Mouse (Mus musculus) liver, embryonic 11.5 days (tissue): ENCODE measurements around the gene Naa16. TPM values are rescaled to one million over a fixed set of nuclear protein-coding genes. Genes with fewer than 3 reads are reported as not detected.

ENCODE experiments used
- ATAC-seq: fragments of 200-750 bp; cut with Nextera tagmentation; replicated peaks from 2 replicates; pipeline ENCODE4 v1.8.0; 2017; ENCODE audit warnings: moderate number of reproducible peaks, mild to moderate bottlenecking, moderate TSS enrichment, moderate library complexity; ENCODE audit not compliant: low FRiP score
- DNase-seq: peaks from one replicate; pipeline ENCODE4 v3.0.0-alpha.2; 2017; ENCODE audit warnings: low spot score
- H3K27ac ChIP-seq: fragments of 300-500 bp; sonication (generic); 2 replicates; pipeline ENCODE4 v1.5.1; 2014; ENCODE audit warnings: mild to moderate bottlenecking, low read depth, low read length, control low read depth
- H3K27me3 ChIP-seq: fragments of 300-500 bp; sonication (generic); replicated peaks from 2 replicates; pipeline ENCODE4 v1.6.1; 2014; ENCODE audit warnings: low read length, mixed read lengths; ENCODE audit not compliant: control insufficient read depth, insufficient read depth
- H3K36me3 ChIP-seq: fragments of 300-500 bp; sonication (generic); 2 replicates; pipeline ENCODE4 v1.6.1; 2014; ENCODE audit warnings: mild to moderate bottlenecking, low read length, moderate library complexity, mixed read lengths; ENCODE audit not compliant: control insufficient read depth, insufficient read depth
- H3K4me1 ChIP-seq: fragments of 300-500 bp; sonication (generic); replicated peaks from 2 replicates; pipeline ENCODE4 v1.6.1; 2014; ENCODE audit warnings: low read length, mixed read lengths; ENCODE audit not compliant: control insufficient read depth, insufficient read depth
- H3K4me2 ChIP-seq: fragments of 300-500 bp; sonication (generic); 2 replicates; pipeline ENCODE4 v1.6.1; 2014; ENCODE audit warnings: mild to moderate bottlenecking, control low read depth, moderate library complexity
- H3K4me3 ChIP-seq: fragments of 300-500 bp; sonication (generic); 2 replicates; pipeline ENCODE4 v1.5.1; 2014; ENCODE audit warnings: low read depth, low read length, control low read depth
- H3K9ac ChIP-seq: fragments of 300-500 bp; sonication (generic); 2 replicates; pipeline ENCODE4 v1.6.1; 2014; ENCODE audit warnings: low read depth, low read length, control low read depth
- H3K9me3 ChIP-seq: fragments of 300-500 bp; sonication (generic); 2 replicates; pipeline ENCODE4 v1.6.1; 2016; ENCODE audit warnings: low read length, inconsistent platforms, mixed read lengths; ENCODE audit not compliant: control insufficient read depth
- WGBS: fragments of 180-500 bp; shearing (Covaris S2); extraction: QIAGEN DNeasy Blood & Tissue Kit; methylation state at CpG from one replicate; pipeline ENCODE4 v1.1.7; 2014; 5-methylcytosine and 5-hydroxymethylcytosine counted together
- polyA plus RNA-seq: library from polyadenylated mRNA; unstranded; fragments of >200 nt; fragmentation: Nextera tagmentation; extraction: Ambion mirVana; gene quantifications from 2 replicates; pipeline ENCODE4 v1.2.1, GENCODE M21; 2014

Naa16 gene
- polyA plus RNA-seq, 1 experiment from 2014 or later, result 59.8 TPM

DNA sequence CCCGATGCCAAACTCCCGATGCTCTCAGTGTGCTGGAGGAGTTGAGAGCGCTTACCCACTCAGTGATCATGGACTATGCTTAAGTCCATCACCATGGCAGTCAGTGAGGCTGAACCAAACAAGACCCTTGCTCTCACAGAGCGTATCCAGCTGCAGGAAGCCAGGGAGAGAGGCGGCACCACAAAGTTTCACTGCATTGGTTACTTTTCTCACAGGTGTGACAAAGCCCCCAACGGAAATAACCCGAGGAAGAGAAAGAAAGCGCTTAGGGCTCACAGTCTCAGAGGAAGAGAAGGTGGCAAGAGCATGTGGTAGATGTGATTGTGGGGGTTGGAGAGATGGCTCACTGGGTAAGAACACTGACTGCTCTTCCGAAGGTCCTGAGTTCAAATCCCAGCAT lies 110.1 kb downstream of the Naa16 start:
- peaks cover 14% of the 10 kb centered on the region for H3K4me1 ChIP-seq
- WGBS, result 89% methylated on average over 9 of the region's 9 CpGs
- H3K4me3 ChIP-seq, result no peak overlapping the region
- DNase-seq, result no peak
- H3K36me3 ChIP-seq, result no peaks in the 10 kb centered on the region
- no peak overlapping the region for H3K27ac ChIP-seq
- no peak overlapping the region for H3K9ac ChIP-seq
- H3K9me3 ChIP-seq, result no peaks in the 10 kb centered on the region
- H3K4me2 ChIP-seq, result no peak overlapping the region
- ATAC-seq, result no peak
- H3K27me3 ChIP-seq, result no peaks in the 10 kb centered on the region

DNA sequence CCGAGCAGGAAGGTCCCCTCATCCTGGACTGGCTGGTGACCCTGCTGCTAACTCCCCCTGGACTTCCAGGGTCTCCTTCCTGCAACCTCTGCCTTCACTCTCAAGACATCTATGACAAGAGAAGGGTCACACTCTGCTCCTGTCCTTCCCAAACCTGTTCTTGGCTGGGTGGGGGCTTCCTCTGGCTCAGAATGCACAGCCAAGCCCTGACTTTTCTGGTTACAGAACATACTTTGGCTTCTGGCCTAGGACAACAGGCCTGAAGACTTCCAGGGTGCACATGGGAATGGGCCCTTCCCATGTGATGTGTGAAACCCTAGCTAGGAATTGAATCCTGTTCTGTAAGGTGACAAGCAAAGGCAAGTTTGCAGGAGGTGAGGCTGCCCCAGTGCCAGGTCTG lies 111.1 kb downstream of the Naa16 start:
- Histone ChIP-seq H3K27ac (no peak overlapping the region), H3K4me3 (no peak overlapping the region), H3K9ac (no peak overlapping the region), H3K9me3 (no peaks in the 10 kb centered on the region), H3K4me1 (peaks cover 14% of the 10 kb centered on the region), H3K36me3 (no peaks in the 10 kb centered on the region), H3K4me2 (no peak overlapping the region), H3K27me3 (no peaks in the 10 kb centered on the region)
- DNase-seq (no peak), ATAC-seq (no peak)
- 77% methylated on average over 1 of the region's 1 CpGs for WGBS

DNA sequence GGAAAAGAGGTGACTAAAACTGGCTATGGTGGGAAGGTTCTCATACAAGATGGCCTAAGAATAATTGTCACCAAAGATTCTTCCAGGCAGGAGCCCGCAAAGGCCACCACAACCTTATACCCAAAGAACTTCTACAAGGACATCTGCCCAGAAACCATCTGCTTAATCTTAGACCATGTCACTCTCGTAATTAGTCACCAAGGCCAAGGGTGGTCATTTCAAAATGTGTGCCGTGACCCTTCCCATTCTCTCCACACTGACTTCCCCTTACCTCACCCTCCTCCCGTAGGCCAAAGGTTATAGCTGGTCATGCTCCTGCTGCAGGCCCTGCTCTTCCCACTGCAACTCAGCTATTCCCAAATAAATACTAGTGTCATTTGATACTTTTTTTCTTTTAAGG lies 111.7 kb downstream of the Naa16 start:
- Histone ChIP-seq H3K9me3 (no peaks in the 10 kb centered on the region), H3K36me3 (no peaks in the 10 kb centered on the region), H3K27ac (no peak overlapping the region), H3K27me3 (no peaks in the 10 kb centered on the region), H3K4me2 (no peak overlapping the region), H3K9ac (no peak overlapping the region), H3K4me3 (no peak overlapping the region), H3K4me1 (peaks cover 14% of the 10 kb centered on the region)
- ATAC-seq (no peak), DNase-seq (no peak)
- WGBS, result 71% methylated on average over 4 of the region's 4 CpGs

DNA sequence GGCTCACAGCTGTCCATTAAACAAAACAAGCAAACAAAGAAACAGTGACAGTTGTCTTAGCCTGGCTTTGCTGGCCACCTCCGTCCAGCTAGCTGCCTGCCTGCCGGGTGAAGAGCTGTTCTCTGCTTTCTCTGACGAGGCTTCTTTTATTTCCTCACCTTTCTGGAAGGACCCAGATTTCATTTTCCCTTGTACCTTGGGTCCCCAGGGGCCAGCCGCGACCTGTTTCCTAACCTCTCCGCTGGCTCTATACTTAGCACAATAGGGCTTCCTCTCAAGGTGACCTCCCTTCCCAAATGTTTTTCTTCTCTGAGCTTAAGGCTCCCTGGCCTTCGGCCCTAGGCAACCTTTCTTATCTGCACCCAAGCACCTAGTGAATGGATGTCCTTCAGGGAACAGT lies 112.7 kb downstream of the Naa16 start:
- DNase-seq, result no peak
- Histone ChIP-seq H3K4me2 (no peak overlapping the region), H3K4me3 (no peak overlapping the region), H3K9me3 (no peaks in the 10 kb centered on the region), H3K36me3 (no peaks in the 10 kb centered on the region), H3K27ac (no peak overlapping the region), H3K27me3 (no peaks in the 10 kb centered on the region), H3K4me1 (peaks cover 14% of the 10 kb centered on the region), H3K9ac (no peak overlapping the region)
- ATAC-seq, result no peak
- 58% methylated on average over 7 of the region's 7 CpGs for WGBS

DNA sequence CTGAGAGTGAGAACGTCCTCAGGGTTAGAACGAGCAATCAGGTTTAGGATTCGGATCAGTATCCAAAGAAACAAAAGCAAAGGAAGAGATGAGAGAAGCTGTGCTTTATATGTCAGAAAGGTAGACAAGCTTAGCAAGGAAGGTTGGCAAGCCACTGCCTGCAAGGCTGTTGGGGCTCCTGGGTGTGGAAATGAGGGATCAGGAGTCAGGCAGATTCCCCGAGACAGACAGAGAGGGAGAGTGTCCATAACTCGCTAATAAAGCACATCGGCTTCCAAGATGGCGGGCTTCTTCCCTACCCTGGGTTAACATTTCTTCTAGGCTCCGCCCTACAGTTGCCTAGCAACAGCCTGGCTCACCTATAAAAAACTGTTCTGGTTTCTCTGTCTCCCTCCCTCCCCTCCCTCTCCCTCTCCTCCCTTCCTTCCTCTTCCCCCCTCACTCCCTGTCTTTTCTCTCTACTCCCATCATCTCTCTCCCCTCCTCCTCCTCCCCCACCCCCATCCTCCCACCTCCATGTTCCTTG lies 114.6 kb downstream of the Naa16 start:
- Histone ChIP-seq H3K4me2 (no peak overlapping the region), H3K4me3 (no peak overlapping the region), H3K27ac (no peak overlapping the region), H3K9me3 (no peaks in the 10 kb centered on the region), H3K27me3 (no peaks in the 10 kb centered on the region), H3K36me3 (no peaks in the 10 kb centered on the region), H3K4me1 (peaks cover 4% of the 10 kb centered on the region; the same call in 1 of the 2 replicates), H3K9ac (no peak overlapping the region)
- DNase-seq, result no peak
- no peak for ATAC-seq
- 88% methylated on average over 8 of the region's 8 CpGs for WGBS

DNA sequence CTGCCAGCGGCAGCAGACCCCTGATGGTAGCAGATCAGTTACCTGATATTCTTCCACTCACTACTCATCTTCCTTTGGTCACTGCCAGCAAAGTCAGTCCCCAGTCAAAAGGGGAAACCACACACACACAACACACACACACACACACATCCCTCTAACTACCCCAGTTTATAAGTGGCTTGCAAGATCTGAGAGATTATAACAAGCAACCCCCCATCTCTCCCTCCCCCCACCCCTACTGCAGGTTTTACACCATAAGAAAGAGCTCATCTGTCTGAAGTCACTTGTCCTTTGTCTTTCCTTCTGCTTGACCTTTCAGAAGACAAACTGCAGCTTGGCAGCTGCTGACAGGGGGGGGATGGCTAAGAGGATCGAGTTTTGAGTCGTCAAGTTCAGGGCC lies 115.1 kb downstream of the Naa16 start:
- Histone ChIP-seq H3K27ac (no peak overlapping the region), H3K36me3 (no peaks in the 10 kb centered on the region), H3K4me2 (no peak overlapping the region), H3K4me3 (no peak overlapping the region), H3K9me3 (no peaks in the 10 kb centered on the region), H3K4me1 (peaks cover 4% of the 10 kb centered on the region; the same call in 1 of the 2 replicates), H3K9ac (no peak overlapping the region), H3K27me3 (no peaks in the 10 kb centered on the region)
- ATAC-seq, result no peak
- 61% methylated on average over 3 of the region's 3 CpGs for WGBS
- DNase-seq, result no peak

Other genes starting within 250 kb of the Naa16 start
- gene Zfp957, start 143.4 kb downstream of the Naa16 start, polyA plus RNA-seq, result not detected in 2 replicates
- 233 and 245 TPM in 2 replicates for gene Rgcc, start 89.1 kb downstream of the Naa16 start, polyA plus RNA-seq
- 9.1 and 12.2 TPM in 2 replicates for gene Mtrf1, start 7.0 kb upstream of the Naa16 start, polyA plus RNA-seq
- gene Kbtbd7, start 35.7 kb upstream of the Naa16 start, polyA plus RNA-seq, result 8.1 and 9.0 TPM in 2 replicates
- gene Kbtbd6, start 61.1 kb upstream of the Naa16 start, polyA plus RNA-seq, result 4.1 and 4.3 TPM in 2 replicates
- 22.7 and 25.3 TPM in 2 replicates for gene Elf1, start 90.4 kb upstream of the Naa16 start, polyA plus RNA-seq
- 35.8 and 38.7 TPM in 2 replicates for gene Wbp4, start 90.7 kb upstream of the Naa16 start, polyA plus RNA-seq
- 95.0 and 95.5 TPM in 2 replicates for gene Sugt1, start 196.9 kb upstream of the Naa16 start, polyA plus RNA-seq